Mouse (Mus musculus) lung, embryonic 16.5 days (tissue): ENCODE measurements at regions not wholly inside any gene's neighbourhood (a gene's known extent, or its start where the extent isn't known, plus 50 kb on each side); places are given as distances from the start of the nearest gene placed in this dataset.

Experiments used
- ATAC-seq: fragments of 200-750 bp; cut with Nextera tagmentation; 2 replicates; pipeline ENCODE4 v1.8.0; 2017; ENCODE audit warnings: low read depth, mild to moderate bottlenecking, moderate library complexity
- H3K27ac ChIP-seq: fragments of 300-500 bp; sonication (generic); 2 replicates; pipeline ENCODE4 v1.5.1; 2014; ENCODE audit warnings: mild to moderate bottlenecking, control low read depth, low read length
- H3K27me3 ChIP-seq: fragments of 300-500 bp; sonication (generic); 2 replicates; pipeline ENCODE4 v1.6.1; 2014; ENCODE audit warnings: low read depth, low read length, mixed read lengths; ENCODE audit not compliant: control insufficient read depth, insufficient read depth
- H3K36me3 ChIP-seq: fragments of 300-500 bp; sonication (generic); 2 replicates; pipeline ENCODE4 v1.6.1; 2014; ENCODE audit warnings: low read length; ENCODE audit not compliant: control insufficient read depth, insufficient read depth
- H3K4me1 ChIP-seq: fragments of 300-500 bp; sonication (generic); replicated peaks from 2 replicates; pipeline ENCODE4 v1.6.1; 2014; ENCODE audit warnings: low read length, mixed read lengths; ENCODE audit not compliant: control insufficient read depth, insufficient read depth
- H3K4me2 ChIP-seq: fragments of 300-500 bp; sonication (generic); 2 replicates; pipeline ENCODE4 v1.6.1; 2014; ENCODE audit warnings: low read depth, low read length, control low read depth
- H3K4me3 ChIP-seq: fragments of 300-500 bp; sonication (generic); 2 replicates; pipeline ENCODE4 v1.5.1; 2014; ENCODE audit warnings: mild to moderate bottlenecking, low read length, control low read depth
- H3K9ac ChIP-seq: fragments of 300-500 bp; sonication (generic); 2 replicates; pipeline ENCODE4 v1.6.1; 2014; ENCODE audit warnings: low read length, control low read depth
- H3K9me3 ChIP-seq: fragments of 300-500 bp; sonication (generic); 2 replicates; pipeline ENCODE4 v1.6.1; 2016; ENCODE audit warnings: low read length; ENCODE audit not compliant: control insufficient read depth
- WGBS: fragments of 180-500 bp; shearing (Covaris S2); extraction: QIAGEN DNeasy Blood & Tissue Kit; methylation state at CpG from one replicate; pipeline ENCODE4 v1.1.7; 2014; 5-methylcytosine and 5-hydroxymethylcytosine counted together

GRCm38 (mm10) chr8:53096272-53096784 lies 415.2 kb upstream of the Aga start:
- Histone ChIP-seq H3K27me3 (no peaks in the 10 kb centered on the region), H3K36me3 (no peaks in the 10 kb centered on the region), H3K4me2 (no peak overlapping the region), H3K9ac (no peak overlapping the region), H3K4me1 (no peaks in the 10 kb centered on the region), H3K4me3 (no peak overlapping the region), H3K9me3 (no peaks in the 10 kb centered on the region), H3K27ac (no peak overlapping the region)
- ATAC-seq, result peak; percentile 54; the same call in 1 of the 2 replicates

- WGBS, result 55% methylated on average over 6 of the region's 6 CpGs
- H3K27me3 ChIP-seq, result no peaks in the 10 kb centered on the region
- H3K4me2 ChIP-seq, result no peak overlapping the region
- H3K27ac ChIP-seq, result no peak overlapping the region
- no peaks in the 10 kb centered on the region for H3K9me3 ChIP-seq
- no peaks in the 10 kb centered on the region for H3K4me1 ChIP-seq
- H3K36me3 ChIP-seq, result no peaks in the 10 kb centered on the region
- ATAC-seq, result no peak
- no peak overlapping the region for H3K9ac ChIP-seq
- no peak overlapping the region for H3K4me3 ChIP-seq
Measured at GRCm38 (mm10) chr8:53140041-53140440, 371.5 kb upstream of the Aga start.

- 89% methylated on average over 2 of the region's 2 CpGs for WGBS
- no peak overlapping the region for H3K27ac ChIP-seq
- no peak overlapping the region for H3K9ac ChIP-seq
- no peak overlapping the region for H3K4me3 ChIP-seq
- no peaks in the 10 kb centered on the region for H3K36me3 ChIP-seq
- no peaks in the 10 kb centered on the region for H3K4me1 ChIP-seq
- no peaks in the 10 kb centered on the region for H3K9me3 ChIP-seq
- H3K4me2 ChIP-seq, result no peak overlapping the region
- no peaks in the 10 kb centered on the region for H3K27me3 ChIP-seq
- ATAC-seq, result no peak
Measured at GRCm38 (mm10) chr8:53148915-53149314, 362.6 kb upstream of the Aga start.

DNA sequence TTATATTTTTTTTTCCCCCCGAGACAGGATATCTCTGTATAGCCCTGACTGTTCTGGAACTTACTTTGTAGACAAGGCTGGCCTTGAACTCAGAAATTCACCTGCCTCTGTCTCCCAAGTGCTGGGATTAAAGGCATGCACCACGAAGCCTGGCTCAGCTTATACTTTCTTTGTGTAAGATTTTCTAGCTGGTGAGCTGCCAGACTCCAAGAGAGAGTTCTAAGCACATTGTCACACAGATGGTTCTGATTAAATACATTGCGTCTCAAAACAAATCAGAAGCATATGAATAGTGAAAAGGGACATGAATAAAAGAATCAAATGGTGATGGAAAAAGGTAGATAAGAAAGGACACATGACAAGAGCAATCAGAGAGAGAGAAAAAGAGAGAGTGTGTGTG lies 347.5 kb upstream of the Aga start:
- Histone ChIP-seq H3K4me1 (no peaks in the 10 kb centered on the region), H3K9ac (no peak overlapping the region), H3K36me3 (no peaks in the 10 kb centered on the region), H3K4me3 (no peak overlapping the region), H3K9me3 (no peaks in the 10 kb centered on the region), H3K4me2 (no peak overlapping the region), H3K27ac (no peak overlapping the region), H3K27me3 (no peaks in the 10 kb centered on the region)
- no peak for ATAC-seq
- WGBS, result 46% methylated on average over 3 of the region's 3 CpGs

DNA sequence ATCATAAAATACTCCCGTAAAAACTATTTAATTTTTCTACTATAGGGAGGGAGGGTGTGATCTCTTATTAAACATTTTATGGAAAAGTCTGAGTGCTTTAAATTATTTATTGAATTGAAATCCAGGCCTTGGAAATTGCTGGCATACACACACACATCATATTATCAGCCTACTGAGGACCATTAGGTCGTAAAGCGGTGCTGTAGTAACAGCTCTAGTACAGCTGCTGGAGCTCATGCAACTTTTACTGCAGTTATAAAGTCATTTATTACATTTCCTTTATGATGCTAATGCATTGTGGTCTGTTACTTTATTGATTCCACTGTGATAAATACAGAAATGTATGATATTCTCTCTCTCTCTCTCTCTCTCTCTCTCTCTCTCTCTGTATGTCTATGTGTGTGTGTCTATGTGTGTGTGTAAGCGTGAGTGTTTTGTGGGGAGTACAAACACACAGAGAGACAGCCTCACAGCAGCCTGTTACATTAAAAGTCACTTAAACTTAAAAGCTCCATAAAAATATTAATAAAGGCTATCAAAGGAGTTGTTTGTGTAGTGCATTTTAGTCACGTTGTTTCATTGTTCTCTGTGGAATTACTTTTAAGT lies 339.7 kb upstream of the Aga start:
- Histone ChIP-seq H3K4me3 (no peak overlapping the region), H3K27ac (no peak overlapping the region), H3K4me2 (no peak overlapping the region), H3K9ac (no peak overlapping the region), H3K4me1 (no peaks in the 10 kb centered on the region), H3K9me3 (no peaks in the 10 kb centered on the region), H3K36me3 (no peaks in the 10 kb centered on the region), H3K27me3 (no peaks in the 10 kb centered on the region)
- WGBS, result 78% methylated on average over 5 of the region's 5 CpGs
- no peak for ATAC-seq

GRCm38 (mm10) chr8:53192519-53192918 lies 319.0 kb upstream of the Aga start:
- no peak for ATAC-seq
- Histone ChIP-seq H3K27me3 (no peaks in the 10 kb centered on the region), H3K36me3 (no peaks in the 10 kb centered on the region)

DNA sequence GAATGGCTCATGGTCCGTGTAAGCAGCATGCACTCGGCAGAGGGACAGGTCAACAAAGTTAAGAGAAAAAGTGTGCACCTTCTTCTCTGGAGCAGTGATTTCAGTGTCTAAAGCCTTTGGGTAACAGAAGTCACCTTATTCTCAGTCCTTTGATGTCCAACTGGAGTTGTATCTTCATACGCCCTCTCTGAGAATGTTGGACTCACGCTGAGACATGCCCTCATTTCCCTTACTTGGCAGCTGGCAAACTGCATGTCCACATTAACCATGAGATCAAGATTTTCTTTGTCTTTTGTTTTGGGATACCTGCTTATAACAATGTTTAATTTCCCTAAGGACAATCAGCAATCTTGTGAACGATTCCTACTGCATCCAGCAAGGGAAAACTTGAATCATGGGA lies 289.3 kb upstream of the Aga start:
- Histone ChIP-seq H3K4me1 (no peaks in the 10 kb centered on the region), H3K36me3 (no peaks in the 10 kb centered on the region), H3K27me3 (no peaks in the 10 kb centered on the region), H3K9ac (no peak overlapping the region), H3K4me2 (no peak overlapping the region), H3K9me3 (no peaks in the 10 kb centered on the region), H3K27ac (no peak overlapping the region), H3K4me3 (no peak overlapping the region)
- ATAC-seq, result no peak
- 78% methylated on average over 5 of the region's 5 CpGs for WGBS

More at GRCm38 (mm10) chr8:53192519-53192918, 319.0 kb upstream of the Aga start:
- H3K4me1 ChIP-seq, result no peaks in the 10 kb centered on the region
- no peaks in the 10 kb centered on the region for H3K9me3 ChIP-seq
- WGBS, result 46% methylated on average over 1 of the region's 1 CpGs
- no peak overlapping the region for H3K27ac ChIP-seq
- H3K4me2 ChIP-seq, result no peak overlapping the region
- no peak overlapping the region for H3K9ac ChIP-seq
- H3K4me3 ChIP-seq, result no peak overlapping the region
